Mouse (Mus musculus) embryonic facial prominence, embryonic 13.5 days (tissue): ENCODE measurements around the gene Trh. TPM values are rescaled to one million over a fixed set of nuclear protein-coding genes. Genes with fewer than 3 reads are reported as not detected.

ENCODE experiments used
- ATAC-seq: fragments of 200-750 bp; cut with Nextera tagmentation; 2 replicates; pipeline ENCODE4 v1.8.0; 2017; ENCODE audit warnings: low read depth; ENCODE audit not compliant: insufficient number of reproducible peaks, insufficient read depth, low FRiP score, low TSS enrichment
- H3K27ac ChIP-seq: fragments of 300-500 bp; sonication (generic); 2 replicates; pipeline ENCODE4 v1.5.1; 2015; ENCODE audit warnings: moderate library complexity, mild to moderate bottlenecking, inconsistent platforms
- H3K27me3 ChIP-seq: fragments of 300-500 bp; sonication (generic); 2 replicates; pipeline ENCODE4 v1.6.1; 2015; ENCODE audit warnings: mild to moderate bottlenecking, inconsistent platforms
- H3K36me3 ChIP-seq: fragments of 300-500 bp; sonication (generic); 2 replicates; pipeline ENCODE4 v1.6.1; 2015; ENCODE audit warnings: mild to moderate bottlenecking, inconsistent platforms
- H3K4me1 ChIP-seq: fragments of 300-500 bp; sonication (generic); 2 replicates; pipeline ENCODE4 v1.6.1; 2015; ENCODE audit warnings: inconsistent platforms
- H3K4me2 ChIP-seq: fragments of 300-500 bp; sonication (generic); 2 replicates; pipeline ENCODE4 v1.6.1; 2015; ENCODE audit warnings: moderate library complexity, mild to moderate bottlenecking, inconsistent platforms
- H3K4me3 ChIP-seq: fragments of 300-500 bp; sonication (generic); 2 replicates; pipeline ENCODE4 v1.5.1; 2015; ENCODE audit warnings: mild to moderate bottlenecking, inconsistent platforms
- H3K9ac ChIP-seq: fragments of 300-500 bp; sonication (generic); 2 replicates; pipeline ENCODE4 v1.6.1; 2015; ENCODE audit warnings: mild to moderate bottlenecking, inconsistent platforms
- H3K9me3 ChIP-seq: fragments of 300-500 bp; sonication (generic); 2 replicates; pipeline ENCODE4 v1.6.1; 2016; ENCODE audit warnings: inconsistent platforms
- WGBS: fragments of 180-500 bp; shearing (Covaris S2); methylation state at CpG from one replicate; pipeline ENCODE4 v1.1.7; 2015; ENCODE audit warnings: mixed read lengths; 5-methylcytosine and 5-hydroxymethylcytosine counted together
- polyA plus RNA-seq: library from polyadenylated mRNA; unstranded; fragments of >200 nt; fragmentation: Nextera tagmentation; extraction: Ambion mirVana; gene quantifications from 2 replicates; pipeline ENCODE4 v1.2.1, GENCODE M21; 2015

The Trh gene
- 0.19 TPM in 1 of 2 replicates, not detected in the other for polyA plus RNA-seq

- peaks cover 63% of the 10 kb centered on the region for H3K27me3 ChIP-seq
- H3K36me3 ChIP-seq: no peaks in the 10 kb centered on the region
- H3K4me3 ChIP-seq: peak within 1 kb of the TSS; percentile 41
- peak within 1 kb of the TSS; percentile 57 for H3K9ac ChIP-seq
- no peak within 1 kb of the TSS for H3K27ac ChIP-seq
- peaks cover 8% of the 10 kb centered on the region for H3K4me1 ChIP-seq
- ATAC-seq: no peak
- WGBS: under 1% methylated on average over 31 of the region's 31 CpGs
- no peaks in the 10 kb centered on the region for H3K9me3 ChIP-seq
- H3K4me2 ChIP-seq: peak within 1 kb of the TSS; percentile 65
These were observed at the start of gene Trh for GRCm38 (mm10) chr6:92244591-92244990. Trh (minus strand) TSS chr6:92244650.

DNA sequence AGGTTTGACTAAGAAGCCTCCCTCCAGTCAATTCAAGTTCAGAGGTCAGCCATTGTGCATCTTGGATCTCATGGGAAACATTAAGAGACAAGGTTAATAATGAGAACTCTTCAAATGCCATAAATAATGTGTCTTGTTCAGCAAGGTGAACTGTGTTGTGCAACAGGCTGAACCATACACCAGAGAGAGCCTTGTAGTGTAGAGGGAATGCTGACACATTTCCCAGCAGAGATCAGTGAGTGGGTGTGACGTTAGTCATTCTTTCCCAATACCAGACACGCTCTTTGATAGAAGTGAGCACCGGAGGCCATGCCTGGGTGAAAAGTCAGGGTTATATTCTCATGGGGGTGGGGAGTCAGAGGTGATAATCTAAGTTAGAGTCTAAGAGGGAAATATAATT is 46.4 kb upstream of the Trh start:
- WGBS: 89% methylated on average over 3 of the region's 3 CpGs
- no peaks in the 10 kb centered on the region for H3K4me1 ChIP-seq

DNA sequence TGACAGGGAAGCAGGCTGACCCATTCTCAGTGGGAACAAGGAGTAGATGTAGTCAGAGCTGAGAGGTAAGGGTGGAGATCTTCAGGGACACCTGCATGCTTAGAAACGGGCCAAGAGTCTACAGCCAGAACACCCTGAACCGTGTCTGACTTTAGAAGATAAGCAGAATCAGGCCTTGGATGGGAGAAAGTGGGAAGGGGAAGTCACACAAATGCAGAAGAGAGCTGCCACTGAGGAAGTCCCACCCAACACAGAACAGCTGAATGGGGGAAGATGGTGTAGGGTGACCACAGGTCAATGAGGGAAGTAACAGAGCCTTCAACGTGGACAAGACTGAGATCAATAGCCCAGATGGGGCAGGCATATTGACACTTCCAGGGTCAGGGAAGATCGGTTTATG is 42.4 kb upstream of the Trh start:
- Histone ChIP-seq H3K36me3 (no peaks in the 10 kb centered on the region), H3K9me3 (no peaks in the 10 kb centered on the region), H3K4me2 (no peak overlapping the region), H3K4me1 (no peaks in the 10 kb centered on the region), H3K4me3 (no peak overlapping the region), H3K27ac (no peak overlapping the region), H3K27me3 (0 out of 2 replicates have a peak, but pooled peaks cover 5% of the 10 kb centered on the region), H3K9ac (no peak overlapping the region)
- WGBS: 44% methylated on average over 4 of the region's 4 CpGs
- ATAC-seq: no peak

More for the DNA sequence above, 46.4 kb upstream of the Trh start:
- H3K9me3 ChIP-seq: no peaks in the 10 kb centered on the region
- H3K9ac ChIP-seq: no peak overlapping the region
- ATAC-seq: no peak
- H3K36me3 ChIP-seq: no peaks in the 10 kb centered on the region
- H3K4me2 ChIP-seq: no peak overlapping the region
- H3K4me3 ChIP-seq: no peak overlapping the region
- H3K27me3 ChIP-seq: 0 out of 2 replicates have a peak, but pooled peaks cover 5% of the 10 kb centered on the region
- H3K27ac ChIP-seq: no peak overlapping the region

DNA sequence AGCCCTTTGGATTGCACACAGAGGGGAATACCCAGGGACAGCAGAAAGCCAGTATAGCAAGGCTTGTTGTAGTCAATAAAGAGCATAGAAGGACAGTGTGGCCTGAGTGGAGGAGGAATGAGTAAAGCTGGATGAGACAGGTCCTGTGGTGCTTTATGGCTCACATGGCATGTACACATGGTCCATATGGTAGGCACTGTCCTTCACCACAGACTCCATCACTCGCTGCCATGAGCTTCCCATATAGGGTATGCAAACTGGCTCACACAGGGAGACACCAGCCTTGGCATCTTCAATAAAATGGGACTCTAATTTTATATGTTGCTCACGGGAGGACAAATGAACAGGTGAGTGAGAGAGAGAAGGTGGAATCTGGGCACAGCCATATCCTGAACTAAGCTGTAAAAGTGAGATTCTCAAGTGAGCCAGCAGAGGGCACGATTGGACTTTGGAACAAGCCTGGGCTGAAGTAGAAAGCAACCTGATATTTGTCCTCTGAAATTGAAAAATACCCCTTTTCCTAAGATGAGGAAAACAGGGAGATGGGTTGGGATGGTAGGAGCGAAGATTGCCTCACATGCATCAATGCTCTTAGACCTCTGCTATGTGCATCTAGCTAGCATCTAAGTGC is 41.9 kb upstream of the Trh start:
- 23% methylated on average over 4 of the region's 4 CpGs for WGBS
- H3K27ac ChIP-seq: no peak overlapping the region
- H3K4me1 ChIP-seq: no peaks in the 10 kb centered on the region
- H3K9me3 ChIP-seq: no peaks in the 10 kb centered on the region
- H3K9ac ChIP-seq: no peak overlapping the region
- 0 out of 2 replicates have a peak, but pooled peaks cover 5% of the 10 kb centered on the region for H3K27me3 ChIP-seq
- H3K4me2 ChIP-seq: no peak overlapping the region
- 0 out of 2 replicates have a peak, but pooled peaks have one; percentile 20 for ATAC-seq
- no peaks in the 10 kb centered on the region for H3K36me3 ChIP-seq
- H3K4me3 ChIP-seq: no peak overlapping the region

- no peaks in the 10 kb centered on the region for H3K36me3 ChIP-seq
- H3K4me3 ChIP-seq: no peak overlapping the region
- H3K27ac ChIP-seq: no peak overlapping the region
- no peak for ATAC-seq
- 0 out of 2 replicates have a peak, but pooled peaks cover 5% of the 10 kb centered on the region for H3K27me3 ChIP-seq
- H3K4me2 ChIP-seq: no peak overlapping the region
- H3K9ac ChIP-seq: no peak overlapping the region
- no peaks in the 10 kb centered on the region for H3K9me3 ChIP-seq
- 71% methylated on average over 4 of the region's 4 CpGs for WGBS
- no peaks in the 10 kb centered on the region for H3K4me1 ChIP-seq
These were observed 41.1 kb upstream of the Trh start for GRCm38 (mm10) chr6:92285559-92285958.

DNA sequence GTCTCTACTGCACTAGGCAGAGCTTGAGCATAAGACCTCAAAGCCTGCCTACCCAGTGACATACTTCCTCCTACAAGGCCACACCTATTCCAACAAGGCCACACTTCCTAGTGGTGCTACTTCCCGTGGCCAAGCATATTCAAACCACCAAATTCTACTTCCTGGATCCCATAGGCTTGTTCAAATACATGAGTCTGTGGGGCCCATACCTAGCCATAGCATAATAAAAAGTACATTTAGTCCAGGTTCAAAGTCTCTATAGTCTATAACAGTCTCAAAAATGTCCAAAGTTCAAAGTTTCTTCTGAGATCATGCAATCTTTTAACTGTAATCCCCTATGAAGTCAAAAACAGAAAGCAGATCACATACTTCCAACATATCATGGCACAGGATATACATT is 32.7 kb upstream of the Trh start:
- H3K27ac ChIP-seq: no peak overlapping the region
- ATAC-seq: no peak
- H3K27me3 ChIP-seq: no peaks in the 10 kb centered on the region
- H3K4me3 ChIP-seq: no peak overlapping the region
- no peaks in the 10 kb centered on the region for H3K36me3 ChIP-seq
- no peaks in the 10 kb centered on the region for H3K9me3 ChIP-seq
- 69% methylated on average over 1 of the region's 1 CpGs for WGBS
- H3K4me2 ChIP-seq: no peak overlapping the region
- H3K9ac ChIP-seq: no peak overlapping the region
- no peaks in the 10 kb centered on the region for H3K4me1 ChIP-seq

DNA sequence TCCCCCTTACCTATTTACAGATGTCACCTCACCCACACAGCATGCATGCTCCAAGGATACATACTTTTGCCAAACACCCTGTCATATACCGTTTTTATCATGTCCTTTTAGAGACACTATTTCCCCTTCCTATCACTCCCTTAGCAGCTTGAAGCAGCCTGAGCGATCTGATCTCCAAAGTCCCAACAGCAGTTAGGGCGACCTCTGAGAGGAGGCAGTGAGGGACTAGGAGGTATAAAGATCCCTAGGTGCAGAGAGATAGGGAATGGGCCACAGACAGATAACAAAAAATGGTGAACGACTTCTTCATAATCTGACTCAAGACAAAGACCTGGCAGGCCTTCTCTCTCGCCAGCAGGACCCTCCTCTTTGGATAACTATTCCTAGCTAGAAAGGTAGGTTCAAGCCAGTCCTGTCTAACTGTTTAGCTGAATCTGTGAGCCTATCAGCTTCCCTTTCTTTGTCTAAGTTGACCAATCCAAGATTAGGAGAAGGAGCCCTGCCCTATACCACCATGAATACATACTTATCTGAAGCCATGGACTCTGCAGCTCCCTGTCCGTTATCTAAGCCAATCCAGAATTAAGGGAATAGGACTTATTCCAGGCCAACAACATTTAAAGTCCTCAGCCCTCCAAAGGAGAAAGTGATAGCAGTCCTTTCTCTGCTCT is 29.3 kb upstream of the Trh start:
- H3K4me2 ChIP-seq: no peak overlapping the region
- H3K27ac ChIP-seq: no peak overlapping the region
- H3K36me3 ChIP-seq: no peaks in the 10 kb centered on the region
- H3K9me3 ChIP-seq: no peaks in the 10 kb centered on the region
- no peak overlapping the region for H3K9ac ChIP-seq
- H3K27me3 ChIP-seq: no peaks in the 10 kb centered on the region
- no peak for ATAC-seq
- H3K4me1 ChIP-seq: no peaks in the 10 kb centered on the region
- H3K4me3 ChIP-seq: no peak overlapping the region
- 75% methylated on average over 6 of the region's 6 CpGs for WGBS

GRCm38 (mm10) chr6:92272601-92273000 is 28.2 kb upstream of the Trh start:
- Histone ChIP-seq H3K4me2 (no peak overlapping the region), H3K36me3 (no peaks in the 10 kb centered on the region), H3K4me3 (no peak overlapping the region), H3K27me3 (no peaks in the 10 kb centered on the region), H3K4me1 (no peaks in the 10 kb centered on the region), H3K9ac (no peak overlapping the region), H3K27ac (no peak overlapping the region), H3K9me3 (no peaks in the 10 kb centered on the region)
- WGBS: 59% methylated on average over 3 of the region's 3 CpGs
- no peak for ATAC-seq

GRCm38 (mm10) chr6:92269019-92269418 is 24.6 kb upstream of the Trh start:
- H3K27me3 ChIP-seq: peaks cover 4% of the 10 kb centered on the region; the same call in 1 of the 2 replicates
- WGBS: 12% methylated on average over 4 of the region's 4 CpGs
- no peak overlapping the region for H3K4me3 ChIP-seq
- H3K36me3 ChIP-seq: no peaks in the 10 kb centered on the region
- ATAC-seq: no peak
- H3K9me3 ChIP-seq: no peaks in the 10 kb centered on the region
- H3K4me1 ChIP-seq: no peaks in the 10 kb centered on the region
- no peak overlapping the region for H3K9ac ChIP-seq
- no peak overlapping the region for H3K27ac ChIP-seq
- no peak overlapping the region for H3K4me2 ChIP-seq

DNA sequence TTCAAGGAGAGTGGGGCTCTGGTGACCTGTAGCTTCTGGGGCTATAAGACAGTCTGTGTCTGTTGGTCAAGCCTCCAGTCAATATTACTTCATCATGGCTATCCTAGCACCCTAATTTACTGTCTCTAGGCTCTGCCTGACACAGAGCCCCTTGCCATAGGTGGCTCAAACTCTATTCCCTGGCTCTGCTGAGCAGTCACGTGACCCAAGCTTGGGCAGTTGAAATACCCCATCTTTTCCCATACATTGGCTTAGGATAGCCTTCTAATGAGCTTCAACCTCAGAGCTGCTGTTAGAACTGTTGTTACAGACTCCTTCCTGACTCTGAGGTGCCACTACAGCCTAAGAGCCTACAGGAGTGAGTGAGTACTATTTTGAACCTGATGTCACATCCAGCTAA is 23.6 kb upstream of the Trh start:
- H3K4me3 ChIP-seq: no peak overlapping the region
- no peak overlapping the region for H3K27ac ChIP-seq
- peaks cover 4% of the 10 kb centered on the region; the same call in 1 of the 2 replicates for H3K27me3 ChIP-seq
- H3K4me1 ChIP-seq: no peaks in the 10 kb centered on the region
- no peaks in the 10 kb centered on the region for H3K9me3 ChIP-seq
- no peaks in the 10 kb centered on the region for H3K36me3 ChIP-seq
- 61% methylated on average over 1 of the region's 1 CpGs for WGBS
- H3K9ac ChIP-seq: no peak overlapping the region
- ATAC-seq: no peak
- H3K4me2 ChIP-seq: no peak overlapping the region

DNA sequence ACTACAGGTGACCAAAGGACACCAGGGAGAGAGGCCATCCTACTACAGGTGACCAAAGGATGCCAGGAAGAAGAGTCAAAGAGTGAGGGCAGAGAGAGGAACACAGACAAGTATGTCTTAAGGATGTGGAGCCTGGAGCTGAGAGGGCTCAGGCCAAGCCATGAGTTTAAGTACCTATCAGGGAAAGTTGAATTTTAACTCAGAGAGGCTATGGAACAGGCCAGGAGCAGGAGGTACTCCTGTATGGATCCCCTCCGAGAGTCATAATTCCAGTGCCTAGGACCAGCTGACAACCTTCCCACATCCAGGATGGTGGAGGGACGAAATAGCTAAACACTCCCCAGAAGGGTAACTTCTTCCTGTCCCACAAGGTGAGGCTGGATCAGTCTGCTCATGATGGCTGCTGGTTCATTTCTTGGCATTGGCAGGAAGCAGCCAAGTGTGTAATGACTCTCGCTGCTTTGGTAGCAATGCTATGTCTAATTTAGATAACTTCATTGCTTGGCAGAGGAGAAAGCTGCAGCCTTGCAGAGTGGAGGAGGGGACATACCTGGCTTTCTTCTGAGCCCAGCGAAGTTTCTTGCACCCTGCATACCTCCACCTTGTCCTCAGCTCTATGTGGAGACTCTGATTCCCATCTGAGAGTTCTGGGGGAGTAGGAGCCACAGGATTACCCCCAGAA is 16.9 kb upstream of the Trh start:
- Histone ChIP-seq H3K27me3 (peaks cover 7% of the 10 kb centered on the region; the same call in 1 of the 2 replicates), H3K4me2 (no peak overlapping the region), H3K27ac (no peak overlapping the region), H3K4me1 (no peaks in the 10 kb centered on the region), H3K9me3 (no peaks in the 10 kb centered on the region), H3K4me3 (no peak overlapping the region), H3K9ac (no peak overlapping the region), H3K36me3 (no peaks in the 10 kb centered on the region)
- no peak for ATAC-seq
- WGBS: 74% methylated on average over 4 of the region's 4 CpGs

DNA sequence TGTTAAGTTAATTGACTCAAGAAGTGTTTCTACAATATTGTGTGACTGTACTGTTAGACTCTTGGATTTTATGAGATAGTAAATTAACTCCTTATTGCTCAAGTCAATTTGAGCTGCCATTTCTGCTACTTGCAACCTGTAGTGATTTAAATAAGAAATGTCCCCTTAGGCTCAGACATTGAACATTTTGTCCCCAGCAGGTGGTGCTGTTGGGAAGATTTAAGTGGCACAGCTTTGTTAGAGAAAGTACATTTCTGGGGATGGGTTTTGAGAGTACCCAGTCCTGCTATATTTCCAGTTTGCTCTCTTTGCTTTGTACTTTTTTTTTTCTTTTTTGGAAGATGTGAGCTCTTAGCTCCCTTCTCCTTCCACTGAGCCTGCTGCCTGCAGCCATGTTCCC is 10.9 kb upstream of the Trh start:
- H3K27ac ChIP-seq: no peak overlapping the region
- no peak overlapping the region for H3K9ac ChIP-seq
- H3K4me1 ChIP-seq: no peaks in the 10 kb centered on the region
- H3K36me3 ChIP-seq: no peaks in the 10 kb centered on the region
- no peak overlapping the region for H3K4me2 ChIP-seq
- 0 out of 2 replicates have a peak, but pooled peaks cover 7% of the 10 kb centered on the region for H3K9me3 ChIP-seq
- no peak overlapping the region for H3K4me3 ChIP-seq
- no peaks in the 10 kb centered on the region for H3K27me3 ChIP-seq
- ATAC-seq: no peak
